Mouse (Mus musculus) cerebellum, adult 2 months (tissue): ENCODE data around the gene Jph4. TPM values are rescaled to one million over a fixed set of nuclear protein-coding genes. Genes with fewer than 3 reads are reported as not detected.
A peak's percentile ranks its signal among the peaks of the same experiment; 100 is the strongest.

Source experiments
- DNase-seq, 2 experiments: peaks; one replicate each; pipeline ENCODE4 v3.0.0; 2021
- H3K27ac ChIP-seq: fragments of 200-500 bp; 2 replicates; pipeline ENCODE4 v1.5.1; 2012; ENCODE audit warnings: low read length, control low read depth, inconsistent platforms; ENCODE audit not compliant: insufficient read depth
- H3K27me3 ChIP-seq: fragments of 200-500 bp; 2 replicates; pipeline ENCODE4 v1.6.1; 2012; ENCODE audit warnings: inconsistent platforms, mild to moderate bottlenecking, low read length, moderate library complexity; ENCODE audit not compliant: control insufficient read depth, insufficient read depth
- H3K4me1 ChIP-seq: fragments of 200-500 bp; 2 replicates; pipeline ENCODE4 v1.6.1; 2011; ENCODE audit warnings: low read length; ENCODE audit not compliant: control insufficient read depth, insufficient read depth
- H3K4me3 ChIP-seq: fragments of 200-500 bp; replicated peaks from 2 replicates; pipeline ENCODE3; 2011; ENCODE audit warnings: mild to moderate bottlenecking, low read depth, low read length, control low read depth; ENCODE audit not compliant: insufficient read depth
- CTCF ChIP-seq: fragments of 200-500 bp; IDR thresholded peaks from 2 replicates; pipeline ENCODE4 v1.5.1; 2011; ENCODE audit warnings: low read depth, mild to moderate bottlenecking, control low read depth, low read length, moderate library complexity, borderline replicate concordance; ENCODE audit not compliant: insufficient read depth
- POLR2A ChIP-seq: fragments of 200-500 bp; IDR thresholded peaks from 2 replicates; pipeline ENCODE4 v1.6.1; 2011; ENCODE audit warnings: low read length, control low read depth, borderline replicate concordance; ENCODE audit not compliant: insufficient read depth
- WGBS: fragments of 180-500 bp; shearing (Covaris S2); methylation state at CpG from one replicate; pipeline ENCODE4 v1.1.7; 2018; 5-methylcytosine and 5-hydroxymethylcytosine counted together
- polyA plus RNA-seq: library from polyadenylated mRNA; depleted of rRNA; stranded (reverse); fragments of >200 nt; gene quantifications from 2 replicates; pipeline ENCODE4 v1.2.3, GENCODE M21; 2012; rRNA removed

Jph4 gene
- polyA plus RNA-seq, 1 experiment = 204 TPM

GRCm38 (mm10) chr14:55064481-55065370 lies 52.0 kb downstream of the Jph4 start:
- Histone ChIP-seq H3K27me3 (no peaks in the 10 kb centered on the region), H3K27ac (peak overlapping the region; percentile 95), H3K4me1 (peaks cover 64% of the 10 kb centered on the region), H3K4me3 (peak overlapping the region; percentile 56)
- peak; percentile 71 to 75 for DNase-seq
- WGBS = 21% methylated on average over 35 of the region's 35 CpGs
- no peak; the same call in 1 of the 2 replicates for TF ChIP-seq POLR2A
- no peak for TF ChIP-seq CTCF

DNA sequence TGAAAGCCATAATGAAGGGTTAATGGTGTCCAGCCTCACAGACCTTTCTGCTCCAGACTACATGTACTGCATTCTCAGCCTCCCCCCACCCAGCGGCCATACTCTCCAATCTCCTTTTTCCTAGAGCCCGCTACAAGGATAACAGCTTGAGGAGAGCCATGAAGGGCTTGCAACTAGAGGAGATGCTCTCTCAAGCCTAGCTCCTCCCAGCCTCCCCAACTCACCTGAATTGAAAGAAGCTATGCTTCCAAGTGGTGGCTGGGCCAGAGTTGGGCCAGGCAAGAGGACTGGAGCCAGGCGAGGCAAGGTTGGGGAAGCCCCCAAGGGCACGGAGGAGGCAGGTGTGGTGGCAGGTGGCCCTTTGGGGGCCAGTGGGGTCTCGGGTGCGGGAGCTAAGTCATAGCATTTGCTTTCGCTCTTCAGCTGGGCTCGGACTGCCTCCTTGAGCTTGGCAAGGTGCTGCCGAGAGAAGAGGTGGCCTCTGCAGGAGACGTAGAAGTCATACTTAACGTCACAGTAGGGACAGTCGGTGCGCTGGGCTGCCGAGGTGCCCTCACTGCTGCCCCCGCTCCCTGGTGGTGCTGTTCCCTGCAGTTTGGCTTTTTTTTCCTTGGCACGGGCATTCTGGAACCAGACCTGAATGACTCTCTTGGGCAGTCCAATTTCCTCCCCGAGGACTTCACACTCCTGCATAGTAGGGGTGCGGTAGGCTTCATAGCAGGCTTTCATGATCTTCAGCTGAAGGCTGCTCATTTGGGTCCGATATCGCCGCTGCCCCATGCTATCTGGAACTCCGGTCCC lies 53.0 kb downstream of the Jph4 start:
- Histone ChIP-seq H3K4me3 (peak overlapping the region; percentile 56), H3K27ac (peak overlapping the region; percentile 95), H3K4me1 (peaks cover 65% of the 10 kb centered on the region), H3K27me3 (no peaks in the 10 kb centered on the region)
- TF ChIP-seq CTCF (no peak), POLR2A (no peak)
- WGBS = 9% methylated on average over 22 of the region's 22 CpGs
- DNase-seq = peak; percentile 74 to 76

- peak in 1 of 2 experiments; percentile 35 for DNase-seq
- TF ChIP-seq CTCF (no peak), POLR2A (no peak)
- H3K27me3 ChIP-seq = no peaks in the 10 kb centered on the region
- peak overlapping the region; percentile 95 for H3K27ac ChIP-seq
- H3K4me1 ChIP-seq = peaks cover 58% of the 10 kb centered on the region
- peak overlapping the region; percentile 56 for H3K4me3 ChIP-seq
- WGBS = 60% methylated on average over 5 of the region's 5 CpGs
Measured at GRCm38 (mm10) chr14:55063117-55063516, 53.6 kb downstream of the Jph4 start.

GRCm38 (mm10) chr14:55062626-55063025 lies 54.1 kb downstream of the Jph4 start:
- no peaks in the 10 kb centered on the region for H3K27me3 ChIP-seq
- 8% methylated on average over 17 of the region's 17 CpGs for WGBS
- peak; percentile 78 to 81 for DNase-seq
- H3K27ac ChIP-seq = peak overlapping the region; percentile 95
- TF ChIP-seq CTCF = no peak
- 0 out of 2 replicates have a peak, but pooled peaks have one; percentile 24 for TF ChIP-seq POLR2A
- H3K4me3 ChIP-seq = peak overlapping the region; percentile 56
- peaks cover 53% of the 10 kb centered on the region for H3K4me1 ChIP-seq

- Histone ChIP-seq H3K27ac (no peak overlapping the region), H3K27me3 (no peaks in the 10 kb centered on the region), H3K4me1 (peaks cover 47% of the 10 kb centered on the region), H3K4me3 (no peak overlapping the region)
- WGBS = 44% methylated on average over 7 of the region's 7 CpGs
- TF ChIP-seq POLR2A (no peak), CTCF (no peak)
- peak in 1 of 2 experiments; percentile 33 for DNase-seq
Measured at GRCm38 (mm10) chr14:55061845-55062244, 54.9 kb downstream of the Jph4 start.

DNA sequence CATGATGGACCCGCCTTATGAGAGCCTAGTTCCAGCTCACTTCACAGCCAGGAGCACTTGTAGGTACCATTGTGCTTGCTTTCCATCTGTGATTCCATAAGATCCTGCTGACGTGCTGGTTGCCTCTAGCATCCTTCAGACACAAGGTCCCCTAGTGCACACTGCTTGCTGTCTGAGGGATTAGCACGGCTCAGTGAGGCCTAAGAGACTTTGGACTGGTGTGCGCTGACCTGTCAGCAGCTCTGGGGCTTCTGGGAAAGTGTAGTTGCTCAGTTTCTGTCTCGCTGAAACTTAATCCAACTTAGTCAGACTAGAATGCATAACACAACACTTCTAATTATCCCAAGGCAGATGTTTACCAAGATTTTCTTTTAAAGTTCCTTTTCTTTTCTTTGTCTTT lies 56.8 kb downstream of the Jph4 start:
- Histone ChIP-seq H3K4me1 (peaks cover 35% of the 10 kb centered on the region), H3K4me3 (peak overlapping the region; percentile 8), H3K27ac (peak overlapping the region; percentile 41), H3K27me3 (no peaks in the 10 kb centered on the region)
- DNase-seq = no peak
- TF ChIP-seq CTCF = no peak
- no peak for TF ChIP-seq POLR2A
- WGBS = 20% methylated on average over 5 of the region's 5 CpGs

DNA sequence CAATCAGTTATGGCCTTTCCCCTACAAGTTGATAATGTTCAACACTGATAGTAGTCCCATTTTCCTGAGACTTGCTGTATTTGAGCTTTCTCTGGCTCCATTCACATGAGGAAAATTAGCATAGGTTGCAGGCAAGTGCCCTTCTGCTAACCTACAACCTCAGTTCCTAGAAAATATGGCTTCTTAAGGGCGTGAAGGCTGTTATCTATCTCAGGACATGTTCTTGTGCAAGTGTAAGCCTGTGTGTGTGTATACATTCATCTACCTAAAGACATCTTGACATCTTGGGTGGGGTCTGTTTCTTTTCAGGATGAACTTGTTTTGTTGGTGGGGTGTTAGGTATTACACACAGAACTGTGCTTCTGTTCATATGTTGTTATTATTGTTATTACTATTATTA lies 57.7 kb downstream of the Jph4 start:
- no peaks in the 10 kb centered on the region for H3K27me3 ChIP-seq
- WGBS = 62% methylated on average over 1 of the region's 1 CpGs
- H3K4me3 ChIP-seq = no peak overlapping the region
- TF ChIP-seq POLR2A (no peak), CTCF (no peak)
- no peak overlapping the region for H3K27ac ChIP-seq
- no peak for DNase-seq
- peaks cover 30% of the 10 kb centered on the region for H3K4me1 ChIP-seq

Other genes with a start within 250 kb of the Jph4 start
- 12.0 and 12.4 TPM in 2 replicates for gene Homez, start 246.0 kb downstream of the Jph4 start, polyA plus RNA-seq
- 21.6 and 22.1 TPM in 2 replicates for gene Ppp1r3e, start 239.4 kb downstream of the Jph4 start, polyA plus RNA-seq
- 113 TPM in 2 replicates for gene Bcl2l2, start 233.6 kb downstream of the Jph4 start, polyA plus RNA-seq
- 0.34 TPM in 1 of 2 replicates, not detected in the other for gene Gm20521, start 233.5 kb downstream of the Jph4 start, polyA plus RNA-seq
- gene Pabpn1, start 224.4 kb downstream of the Jph4 start, polyA plus RNA-seq = 413 and 433 TPM in 2 replicates
- 687 and 690 TPM in 2 replicates for gene Slc22a17, start 203.8 kb downstream of the Jph4 start, polyA plus RNA-seq
- 9.9 and 11.2 TPM in 2 replicates for gene Efs, start 190.8 kb downstream of the Jph4 start, polyA plus RNA-seq
- gene Il25, start 184.2 kb downstream of the Jph4 start, polyA plus RNA-seq = 0.26 and 0.43 TPM in 2 replicates
- 215 and 237 TPM in 2 replicates for gene Cmtm5, start 180.7 kb downstream of the Jph4 start, polyA plus RNA-seq
- gene Myh6, start 150.0 kb downstream of the Jph4 start, polyA plus RNA-seq = 0.10 TPM in 1 of 2 replicates, not detected in the other
- gene Gm17428, start 140.0 kb downstream of the Jph4 start, polyA plus RNA-seq = not detected in 2 replicates
- gene Myh7, start 122.3 kb downstream of the Jph4 start, polyA plus RNA-seq = 4.4 and 6.9 TPM in 2 replicates
- gene Ngdn, start 101.5 kb downstream of the Jph4 start, polyA plus RNA-seq = 49.4 and 50.4 TPM in 2 replicates
- gene Zfhx2, start 24.6 kb downstream of the Jph4 start, polyA plus RNA-seq = 10.7 and 11.0 TPM in 2 replicates
- gene Thtpa, start 22.2 kb downstream of the Jph4 start, polyA plus RNA-seq = 12.8 and 13.8 TPM in 2 replicates
- gene Ap1g2, start 10.3 kb downstream of the Jph4 start, polyA plus RNA-seq = 18.6 and 19.1 TPM in 2 replicates
- 1.2 and 1.4 TPM in 2 replicates for gene Dhrs2, start 105.1 kb upstream of the Jph4 start, polyA plus RNA-seq